In the genomic region with DNA sequence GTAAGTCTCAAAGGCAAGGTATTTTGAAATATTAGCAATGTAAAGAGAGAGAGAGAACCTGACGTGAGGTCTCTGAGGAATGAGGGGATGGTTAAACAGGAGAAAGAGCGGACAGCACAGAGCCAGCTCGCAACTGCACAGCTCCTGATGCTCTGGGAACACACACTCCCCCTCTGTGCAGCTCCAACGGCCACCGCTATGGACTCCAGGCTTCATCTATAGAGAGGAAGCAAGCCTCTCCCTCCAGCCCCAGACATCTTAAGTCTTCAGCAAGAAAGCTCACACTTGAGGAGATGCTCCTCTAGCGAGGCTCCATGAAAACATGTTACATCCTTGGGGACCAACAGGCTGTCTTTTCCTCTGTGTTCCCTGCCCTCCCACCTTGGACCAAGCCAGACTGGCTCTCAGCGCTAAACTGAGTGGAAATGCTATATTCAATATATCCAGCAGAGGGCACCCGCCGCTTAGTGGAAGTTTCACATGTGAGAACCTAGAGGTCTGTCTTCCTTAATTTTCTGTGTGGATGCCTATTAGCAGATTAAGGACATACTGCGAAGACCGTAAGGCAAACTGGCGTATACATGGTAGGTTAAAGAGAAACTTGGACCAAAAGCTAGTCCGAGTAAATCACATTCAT, we compare ENCODE assay signal across 9 mouse cellular contexts. TPM values are rescaled to one million over a fixed set of nuclear protein-coding genes. Genes with fewer than 3 reads are reported as not detected.
A peak's percentile ranks its signal among the peaks of the same experiment; 100 is the strongest.
DNase-seq lines count a peak whose midpoint lies in the region; TF ChIP-seq lines count a peak whose summit lies in the region.
"Had no signal": no experiment of that assay in that cellular context is flagged by ENCODE, and none has a peak within 500 bp of the region (broad histone marks: within the 10 kb centered on the region; RNA-seq: fewer than 3 reads in every experiment).

No protein-coding gene starts in this region.

- 47% methylated on average over 13 of the region's 13 CpGs for WGBS in kidney, adult 2 months

- TF ChIP-seq POLR2A in kidney, adult 2 months (IDR thresholded peaks at IDR 0.05; ENCODE audit: low read depth, low read length) = no peak

- no peak overlapping the region for H3K4me3 ChIP-seq in kidney, adult 2 months (ENCODE audit: insufficient read depth, low read depth, low read length)
- H3K4me3 ChIP-seq: megakaryocyte, embryonic 14.5 days had no signal

- peak; percentile 75 for TF ChIP-seq CTCF in kidney, adult 2 months (conservative IDR thresholded peaks at IDR 0.05; ENCODE audit: insufficient read depth, insufficient read length, low read depth, low read length)

- H3K36me3 ChIP-seq in kidney, adult 2 months (ENCODE audit: control insufficient read depth, insufficient read depth, low read length) = no peaks in the 10 kb centered on the region

- DNase-seq in urinary bladder, adult 18-20 months (ENCODE audit: low spot score in 2 of 2) = peak; percentile 60 to 62
- no peak for DNase-seq in urinary bladder, postnatal 10 days (ENCODE audit: low spot score)
- peak; percentile 79 for DNase-seq in embryo, embryonic 10 days (ENCODE audit: low spot score)
- peak; percentile 38 for DNase-seq in gastrocnemius, postnatal 25 days
- peak; percentile 77 for DNase-seq in kidney, adult 2 months
- peak; percentile 80 for DNase-seq in left cerebral cortex, postnatal 4 days
- peak; percentile 13 to 51 for DNase-seq in monocyte, adult 2 months (ENCODE audit: low read depth in 1 of 2, low spot score in 2 of 2)
- peak; percentile 36 to 37 for DNase-seq in spleen, postnatal 36 days (ENCODE audit: low spot score in 2 of 2)

- no peak overlapping the region for H3K27ac ChIP-seq in kidney, adult 2 months (ENCODE audit: insufficient read depth, low read depth, low read length)

- H3K27me3 ChIP-seq in kidney, adult 2 months (replicated peaks; ENCODE audit: control insufficient read depth, insufficient read depth, low read length) = no peaks in the 10 kb centered on the region

- no peaks in the 10 kb centered on the region for H3K4me1 ChIP-seq in kidney, adult 2 months (ENCODE audit: control insufficient read depth, insufficient read depth, low read length)

- intact Hi-C loops in left cerebral cortex, postnatal 4 days (cut with DNase I) = loop anchor here (5.0 kb wide), 1 partner anchor 69 kb away; no protein-coding TSS in a partner anchor

RNA-seq across cellular contexts. Expression of a gene that starts 15.5 kb away (rescaled TPM):
- 10 to 100 TPM; 49.0 to 54.0 TPM for total RNA-seq in gastrocnemius, postnatal 25 days (2021)
- 29.4 and 40.6 TPM in 2 replicates for polyA plus RNA-seq in kidney, adult 2 months (2012; rRNA removed)
- 10 to 100 TPM; 34.1 to 35.2 TPM for total RNA-seq in left cerebral cortex, postnatal 4 days (2021)

RNA-seq across cellular contexts. Expression of a gene that starts 16.1 kb away (rescaled TPM):
- not detected for total RNA-seq in gastrocnemius, postnatal 25 days (2021)
- polyA plus RNA-seq in kidney, adult 2 months (2012; rRNA removed) = not detected in 2 replicates
- not detected for total RNA-seq in left cerebral cortex, postnatal 4 days (2021)

RNA-seq across cellular contexts. Expression of a gene that starts 28.8 kb away (rescaled TPM):
- 10 to 100 TPM in 1 of 2 experiments, 1 to 10 TPM in 1; 3.8 to 16.2 TPM for total RNA-seq in gastrocnemius, postnatal 25 days (2021)
- 13.1 and 14.1 TPM in 2 replicates for polyA plus RNA-seq in kidney, adult 2 months (2012; rRNA removed)
- 1 to 10 TPM; 6.5 to 6.6 TPM for total RNA-seq in left cerebral cortex, postnatal 4 days (2021)
